Mouse (Mus musculus): ENCODE measurements at regions not wholly inside any gene's neighbourhood (a gene's known extent, or its start where the extent isn't known, plus 50 kb on each side); places are given as distances from the start of the nearest gene placed in this dataset.

GRCm38 (mm10) chr2:142560896-142561500 is 340.3 kb downstream of the Kif16b start:
- peak in 1 of 2 experiments; percentile 28 for DNase-seq (ENCODE audit: low spot score in 2 of 2)

GRCm38 (mm10) chr2:142560400-142560799 is 340.9 kb downstream of the Kif16b start:
- no peak for DNase-seq (ENCODE audit: low spot score in 2 of 2)

- no peak for DNase-seq (ENCODE audit: low spot score in 2 of 2)
Measured at GRCm38 (mm10) chr2:142559946-142560345, 341.4 kb downstream of the Kif16b start.

- DNase-seq (ENCODE audit: low spot score in 2 of 2): peak; percentile 39 to 75
Measured at GRCm38 (mm10) chr2:142554851-142555250, 346.5 kb downstream of the Kif16b start.

- DNase-seq (ENCODE audit: low spot score in 2 of 2): no peak
Measured at GRCm38 (mm10) chr2:142551690-142552089, 349.6 kb downstream of the Kif16b start.

- DNase-seq (ENCODE audit: low spot score in 2 of 2): peak in 1 of 2 experiments; percentile 29
Measured at GRCm38 (mm10) chr2:142548766-142549165, 352.6 kb downstream of the Kif16b start.

GRCm38 (mm10) chr2:142544937-142545336 is 356.4 kb downstream of the Kif16b start:
- DNase-seq (ENCODE audit: low spot score in 2 of 2): peak; percentile 14 to 66

- no peak for DNase-seq (ENCODE audit: low spot score in 2 of 2)
Measured at GRCm38 (mm10) chr2:142539980-142540379, 361.4 kb downstream of the Kif16b start.

- DNase-seq (ENCODE audit: low spot score in 2 of 2): no peak
Measured at GRCm38 (mm10) chr2:142533555-142533954, 367.8 kb downstream of the Kif16b start.

GRCm38 (mm10) chr2:142522471-142522870 is 378.9 kb downstream of the Kif16b start:
- DNase-seq (ENCODE audit: low spot score in 2 of 2): no peak

- peak in 1 of 2 experiments; percentile 29 for DNase-seq (ENCODE audit: low spot score in 2 of 2)
Measured at GRCm38 (mm10) chr2:142517731-142518130, 383.6 kb downstream of the Kif16b start.

- DNase-seq (ENCODE audit: low spot score in 2 of 2): no peak
Measured at GRCm38 (mm10) chr2:142505216-142505615, 396.1 kb downstream of the Kif16b start.

Data from layer of hippocampus, postnatal 14 days (tissue).